Mouse (Mus musculus) lung, postnatal 0 days (tissue): ENCODE data around the gene Ace3.

Experiments
- CTCF ChIP-seq: IDR thresholded peaks from 2 replicates; pipeline ENCODE4 v1.5.1; 2016; ENCODE audit warnings: antibody characterized with exemption, mild to moderate bottlenecking
- EP300 ChIP-seq: IDR thresholded peaks from 2 replicates; pipeline ENCODE4 v1.6.1; 2016; ENCODE audit warnings: antibody characterized with exemption, mild to moderate bottlenecking, control low read depth

DNA sequence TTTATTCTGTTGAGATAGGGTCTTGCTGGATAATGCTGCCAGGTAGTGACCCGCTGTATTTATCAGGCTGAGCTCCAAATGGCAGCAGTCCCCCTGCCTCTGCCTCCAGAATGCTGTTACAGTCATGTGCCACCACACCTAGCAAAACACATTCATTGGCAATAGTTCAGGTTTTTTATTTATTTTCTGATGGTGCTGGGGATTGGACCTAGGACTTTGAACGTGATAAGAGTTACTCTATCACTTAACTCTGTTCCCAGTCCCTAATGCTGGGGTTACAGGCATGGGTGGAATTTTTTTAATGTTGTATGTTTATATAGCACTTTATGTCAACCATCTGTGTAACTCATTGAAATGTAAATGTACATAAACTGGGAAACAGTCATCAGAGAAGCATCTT is 59.4 kb downstream of the Ace3 start:
- no peak for TF ChIP-seq CTCF
- no peak for TF ChIP-seq EP300
